Mouse (Mus musculus) hindbrain, embryonic 11.5 days (tissue): Measurements from ENCODE around the gene Cadps. TPM values are rescaled to one million over a fixed set of nuclear protein-coding genes. Genes with fewer than 3 reads are reported as not detected.

Experiments used
- ATAC-seq: fragments of 200-750 bp; cut with Nextera tagmentation; 2 replicates; pipeline ENCODE4 v1.8.0; 2017; ENCODE audit warnings: mild to moderate bottlenecking, moderate TSS enrichment, moderate library complexity; ENCODE audit not compliant: low FRiP score
- DNase-seq: peaks from one replicate; pipeline ENCODE4 v3.0.0-alpha.2; 2015; ENCODE audit warnings: low spot score
- H3K27ac ChIP-seq: fragments of 300-500 bp; sonication (generic); 2 replicates; pipeline ENCODE4 v1.5.1; 2014; ENCODE audit warnings: mild to moderate bottlenecking, low read depth, low read length
- H3K27me3 ChIP-seq: fragments of 300-500 bp; sonication (generic); 2 replicates; pipeline ENCODE4 v1.6.1; 2014; ENCODE audit warnings: mild to moderate bottlenecking, low read length, moderate library complexity, mixed read lengths; ENCODE audit not compliant: control insufficient read depth, insufficient read depth
- H3K36me3 ChIP-seq: fragments of 300-500 bp; sonication (generic); 2 replicates; pipeline ENCODE4 v1.6.1; 2014; ENCODE audit warnings: mild to moderate bottlenecking, low read length, moderate library complexity, mixed read lengths; ENCODE audit not compliant: control insufficient read depth, insufficient read depth
- H3K4me1 ChIP-seq: fragments of 300-500 bp; sonication (generic); replicated peaks from 2 replicates; pipeline ENCODE4 v1.6.1; 2014; ENCODE audit warnings: low read length, mixed read lengths; ENCODE audit not compliant: control insufficient read depth, insufficient read depth
- H3K4me2 ChIP-seq: fragments of 300-500 bp; sonication (generic); replicated peaks from 2 replicates; pipeline ENCODE4 v1.6.1; 2014; ENCODE audit warnings: mild to moderate bottlenecking, low read depth, low read length
- H3K4me3 ChIP-seq: fragments of 300-500 bp; sonication (generic); 2 replicates; pipeline ENCODE4 v1.5.1; 2014; ENCODE audit warnings: low read depth, low read length
- H3K9ac ChIP-seq: fragments of 300-500 bp; sonication (generic); 2 replicates; pipeline ENCODE4 v1.6.1; 2014; ENCODE audit warnings: low read depth, low read length
- H3K9me3 ChIP-seq: fragments of 300-500 bp; sonication (generic); 2 replicates; pipeline ENCODE4 v1.6.1; 2016; ENCODE audit warnings: low read length; ENCODE audit not compliant: control insufficient read depth
- WGBS: fragments of 180-500 bp; shearing (Covaris S2); extraction: QIAGEN DNeasy Blood & Tissue Kit; methylation state at CpG from one replicate; pipeline ENCODE4 v1.1.7; 2014; 5-methylcytosine and 5-hydroxymethylcytosine counted together
- polyA plus RNA-seq: library from polyadenylated mRNA; unstranded; fragments of >200 nt; fragmentation: Nextera tagmentation; extraction: Ambion mirVana; gene quantifications from 2 replicates; pipeline ENCODE4 v1.2.1, GENCODE M21; 2014

Cadps gene
- polyA plus RNA-seq, 1 experiment from 2014 or later = 24.3 TPM

- Histone ChIP-seq H3K4me2 (no peak overlapping the region), H3K27me3 (no peaks in the 10 kb centered on the region), H3K36me3 (no peaks in the 10 kb centered on the region), H3K4me3 (no peak overlapping the region), H3K27ac (no peak overlapping the region), H3K9ac (no peak overlapping the region), H3K9me3 (no peaks in the 10 kb centered on the region), H3K4me1 (no peaks in the 10 kb centered on the region)
- no peak for ATAC-seq
- no peak for DNase-seq
- WGBS = 96% methylated on average over 3 of the region's 3 CpGs
These were observed 115.5 kb downstream of the Cadps start for GRCm38 (mm10) chr14:12707395-12707794.

- WGBS = 79% methylated on average over 2 of the region's 2 CpGs
- H3K27me3 ChIP-seq = no peaks in the 10 kb centered on the region
- no peaks in the 10 kb centered on the region for H3K9me3 ChIP-seq
- H3K4me1 ChIP-seq = no peaks in the 10 kb centered on the region
- no peak for ATAC-seq
- DNase-seq = no peak
- no peak overlapping the region for H3K27ac ChIP-seq
- H3K4me2 ChIP-seq = no peak overlapping the region
- no peaks in the 10 kb centered on the region for H3K36me3 ChIP-seq
- no peak overlapping the region for H3K9ac ChIP-seq
- no peak overlapping the region for H3K4me3 ChIP-seq
These were observed 118.4 kb downstream of the Cadps start for GRCm38 (mm10) chr14:12704461-12704860.

- WGBS = 50% methylated on average over 1 of the region's 1 CpGs
- Histone ChIP-seq H3K27me3 (no peaks in the 10 kb centered on the region), H3K4me3 (no peak overlapping the region)
These were observed 132.7 kb downstream of the Cadps start for GRCm38 (mm10) chr14:12690201-12690600.

GRCm38 (mm10) chr14:12685015-12685414 lies 137.9 kb downstream of the Cadps start:
- H3K9ac ChIP-seq = no peak overlapping the region
- H3K4me1 ChIP-seq = no peaks in the 10 kb centered on the region
- H3K4me2 ChIP-seq = no peak overlapping the region
- ATAC-seq = no peak
- no peak overlapping the region for H3K27ac ChIP-seq
- H3K27me3 ChIP-seq = no peaks in the 10 kb centered on the region
- no peak for DNase-seq
- no peak overlapping the region for H3K4me3 ChIP-seq
- 83% methylated on average over 3 of the region's 3 CpGs for WGBS
- H3K9me3 ChIP-seq = no peaks in the 10 kb centered on the region
- no peaks in the 10 kb centered on the region for H3K36me3 ChIP-seq

More at GRCm38 (mm10) chr14:12690201-12690600, 132.7 kb downstream of the Cadps start:
- Histone ChIP-seq H3K36me3 (no peaks in the 10 kb centered on the region), H3K27ac (no peak overlapping the region), H3K4me1 (no peaks in the 10 kb centered on the region), H3K9me3 (no peaks in the 10 kb centered on the region), H3K4me2 (no peak overlapping the region), H3K9ac (no peak overlapping the region)
- DNase-seq = no peak
- no peak for ATAC-seq

- Histone ChIP-seq H3K4me2 (no peak overlapping the region), H3K4me1 (no peaks in the 10 kb centered on the region), H3K36me3 (no peaks in the 10 kb centered on the region), H3K4me3 (no peak overlapping the region), H3K9ac (no peak overlapping the region), H3K9me3 (no peaks in the 10 kb centered on the region), H3K27ac (no peak overlapping the region), H3K27me3 (no peaks in the 10 kb centered on the region)
- WGBS = 64% methylated on average over 3 of the region's 3 CpGs
- ATAC-seq (peak; percentile 73), DNase-seq (peak; percentile 4)
These were observed 141.8 kb downstream of the Cadps start for GRCm38 (mm10) chr14:12680819-12681638.

- Histone ChIP-seq H3K4me2 (no peak overlapping the region), H3K27ac (no peak overlapping the region), H3K4me1 (no peaks in the 10 kb centered on the region), H3K9me3 (no peaks in the 10 kb centered on the region), H3K27me3 (no peaks in the 10 kb centered on the region), H3K4me3 (no peak overlapping the region), H3K9ac (no peak overlapping the region), H3K36me3 (no peaks in the 10 kb centered on the region)
- 88% methylated on average over 2 of the region's 2 CpGs for WGBS
- ATAC-seq (no peak), DNase-seq (no peak)
These were observed 161.4 kb downstream of the Cadps start for GRCm38 (mm10) chr14:12661430-12661829.

GRCm38 (mm10) chr14:12657351-12657750 lies 165.5 kb downstream of the Cadps start:
- no peak for ATAC-seq
- Histone ChIP-seq H3K4me1 (no peaks in the 10 kb centered on the region), H3K36me3 (no peaks in the 10 kb centered on the region), H3K9me3 (no peaks in the 10 kb centered on the region), H3K9ac (no peak overlapping the region), H3K4me2 (no peak overlapping the region), H3K27me3 (no peaks in the 10 kb centered on the region), H3K4me3 (no peak overlapping the region), H3K27ac (no peak overlapping the region)
- 85% methylated on average over 4 of the region's 4 CpGs for WGBS
- no peak for DNase-seq

- Histone ChIP-seq H3K27ac (no peak overlapping the region), H3K4me1 (no peaks in the 10 kb centered on the region), H3K9ac (no peak overlapping the region), H3K4me2 (no peak overlapping the region), H3K4me3 (no peak overlapping the region), H3K9me3 (no peaks in the 10 kb centered on the region), H3K27me3 (no peaks in the 10 kb centered on the region), H3K36me3 (no peaks in the 10 kb centered on the region)
- DNase-seq = no peak
- WGBS = 83% methylated on average over 6 of the region's 6 CpGs
- ATAC-seq = no peak
These were observed 179.9 kb downstream of the Cadps start for GRCm38 (mm10) chr14:12642868-12643512.

- Histone ChIP-seq H3K4me3 (no peak overlapping the region), H3K9me3 (no peaks in the 10 kb centered on the region), H3K9ac (no peak overlapping the region), H3K36me3 (no peaks in the 10 kb centered on the region), H3K27ac (0 out of 2 replicates have a peak overlapping the region, but pooled peaks have one; percentile 11), H3K27me3 (no peaks in the 10 kb centered on the region), H3K4me2 (no peak overlapping the region), H3K4me1 (no peaks in the 10 kb centered on the region)
- peak; percentile 46; the same call in 1 of the 2 replicates for ATAC-seq
- 74% methylated on average over 2 of the region's 2 CpGs for WGBS
- DNase-seq = no peak
These were observed 184.1 kb downstream of the Cadps start for GRCm38 (mm10) chr14:12638762-12639161.
